15 mouse cellular contexts compared by ENCODE assay signal in genomic region chr11:34116572-34117135, GRCm38 (mm10). TPM values are rescaled to one million over a fixed set of nuclear protein-coding genes. Genes with fewer than 3 reads are reported as not detected.
A peak's percentile ranks its signal among the peaks of the same experiment; 100 is the strongest.
DNase-seq lines count a peak whose midpoint lies in the region; ATAC-seq and TF ChIP-seq lines count a peak whose summit lies in the region.
"Had no signal": no experiment of that assay in that cellular context is flagged by ENCODE, and none has a peak within 500 bp of the region (broad histone marks: within the 10 kb centered on the region; RNA-seq: fewer than 3 reads in every experiment).

No protein-coding gene starts in this region.

- no peak overlapping the region for H3K27ac ChIP-seq in heart, embryonic 10.5 days
- no peak overlapping the region for H3K27ac ChIP-seq in lung, postnatal 0 days (ENCODE audit: low read length)
- H3K27ac ChIP-seq in forebrain, embryonic 16.5 days (ENCODE audit: low read length): no peak overlapping the region
- H3K27ac ChIP-seq: hindbrain, embryonic 10.5 days; midbrain, embryonic 13.5 days had no signal

- 38% methylated on average over 2 of the region's 2 CpGs for WGBS in heart, embryonic 10.5 days
- 25% methylated on average over 2 of the region's 2 CpGs for WGBS in lung, postnatal 0 days
- WGBS in forebrain, embryonic 16.5 days: 59% methylated on average over 2 of the region's 2 CpGs

- TF ChIP-seq CTCF in lung, postnatal 0 days (IDR thresholded peaks at IDR 0.05): no peak

- no peak overlapping the region for H3K4me3 ChIP-seq in heart, embryonic 10.5 days
- no peak overlapping the region for H3K4me3 ChIP-seq in lung, postnatal 0 days (ENCODE audit: low read depth, low read length)
- H3K4me3 ChIP-seq in forebrain, embryonic 16.5 days (replicated peaks; ENCODE audit: low read length): no peak overlapping the region
- H3K4me3 ChIP-seq: hindbrain, embryonic 10.5 days; midbrain, embryonic 13.5 days had no signal

- H3K36me3 ChIP-seq in heart, embryonic 10.5 days: no peaks in the 10 kb centered on the region
- no peaks in the 10 kb centered on the region for H3K36me3 ChIP-seq in lung, postnatal 0 days (ENCODE audit: insufficient read depth, low read length)
- no peaks in the 10 kb centered on the region for H3K36me3 ChIP-seq in forebrain, embryonic 16.5 days (ENCODE audit: control insufficient read depth, insufficient read depth)
- H3K36me3 ChIP-seq: hindbrain, embryonic 10.5 days; midbrain, embryonic 13.5 days had no signal

- H3K9ac ChIP-seq in lung, postnatal 0 days (replicated peaks; ENCODE audit: low read depth): no peak overlapping the region
- H3K9ac ChIP-seq in forebrain, embryonic 16.5 days (replicated peaks; ENCODE audit: low read depth, low read length): no peak overlapping the region
- H3K9ac ChIP-seq: midbrain, embryonic 13.5 days had no signal

- no peaks in the 10 kb centered on the region for H3K4me1 ChIP-seq in heart, embryonic 10.5 days
- no peaks in the 10 kb centered on the region for H3K4me1 ChIP-seq in lung, postnatal 0 days (ENCODE audit: insufficient read depth, low read depth, low read length)
- H3K4me1 ChIP-seq in forebrain, embryonic 16.5 days (replicated peaks; ENCODE audit: control insufficient read depth, insufficient read depth, low read length): peaks cover 8% of the 10 kb centered on the region

- no peak overlapping the region for H3K4me2 ChIP-seq in lung, postnatal 0 days (replicated peaks; ENCODE audit: low read depth, low read length)
- no peak overlapping the region for H3K4me2 ChIP-seq in forebrain, embryonic 16.5 days (ENCODE audit: low read length)
- H3K4me2 ChIP-seq: midbrain, embryonic 13.5 days had no signal

- ATAC-seq in lung, postnatal 0 days: peak; percentile 41
- ATAC-seq in megakaryocyte-erythroid progenitor cell, adult 5-6 weeks (replicated peaks; ENCODE audit: low FRiP score, low TSS enrichment, poor library complexity, severe bottlenecking): peak; percentile 72
- no peak for ATAC-seq in forebrain, embryonic 16.5 days
- ATAC-seq: midbrain, embryonic 13.5 days had no signal

- peak; percentile 95 for DNase-seq in heart, adult 11 months
- no peak for DNase-seq in heart, embryonic 10.5 days (ENCODE audit: low spot score)
- DNase-seq in lung, postnatal 0 days (ENCODE audit: low spot score): no peak
- no peak for DNase-seq in lung, postnatal 25 days (ENCODE audit: low spot score)
- DNase-seq in induced T-regulatory cell, adult 2 months (ENCODE audit: low read depth): peak; percentile 20
- no peak for DNase-seq in spleen, postnatal 36 days (ENCODE audit: low spot score in 2 of 2)
- DNase-seq: B cell, adult 2 months; layer of hippocampus, postnatal 36 days; spleen, adult 18-20 months had no signal

- H3K9me3 ChIP-seq in heart, embryonic 10.5 days: no peaks in the 10 kb centered on the region
- H3K9me3 ChIP-seq in lung, postnatal 0 days (ENCODE audit: low read length): no peaks in the 10 kb centered on the region
- no peaks in the 10 kb centered on the region for H3K9me3 ChIP-seq in forebrain, embryonic 16.5 days (ENCODE audit: control insufficient read depth, low read length)
- H3K9me3 ChIP-seq: hindbrain, embryonic 10.5 days; midbrain, embryonic 13.5 days had no signal

- no peaks in the 10 kb centered on the region for H3K27me3 ChIP-seq in heart, embryonic 10.5 days (ENCODE audit: insufficient read depth, poor library complexity, severe bottlenecking)
- no peaks in the 10 kb centered on the region for H3K27me3 ChIP-seq in lung, postnatal 0 days (replicated peaks; ENCODE audit: insufficient read depth, low read length)
- H3K27me3 ChIP-seq in forebrain, embryonic 16.5 days (replicated peaks; ENCODE audit: control insufficient read depth, insufficient read depth, low read length): no peaks in the 10 kb centered on the region
- H3K27me3 ChIP-seq: midbrain, embryonic 13.5 days had no signal

- TF ChIP-seq EP300 in lung, postnatal 0 days (IDR thresholded peaks at IDR 0.05): no peak

RNA-seq across cellular contexts. Expression of gene 4930469K13Rik, which starts 18.3 kb away (rescaled TPM):
- not detected in 2 replicates for polyA plus RNA-seq in heart, embryonic 10.5 days (2016; fragmentation: Nextera tagmentation; extraction: Ambion mirVana)
- polyA plus RNA-seq in lung, postnatal 0 days (2015; fragmentation: Nextera tagmentation; extraction: Ambion mirVana): not detected in 2 replicates
- total RNA-seq in megakaryocyte-erythroid progenitor cell, adult 5-6 weeks (2014; fragmentation: Nextera tagmentation): not detected in 2 replicates
- total RNA-seq in megakaryocyte-erythroid progenitor cell, adult 5-6 weeks (2017): not detected in 2 replicates
- polyA plus RNA-seq in forebrain, embryonic 16.5 days (2015; fragmentation: Nextera tagmentation; extraction: Ambion mirVana): not detected in 2 replicates
- total RNA-seq: layer of hippocampus, postnatal 36 days had no signal
- polyA plus RNA-seq: hindbrain, embryonic 10.5 days; kidney, embryonic 16.5 days; limb, embryonic 14.5 days; midbrain, embryonic 13.5 days had no signal

Comparison
In these comparisons a context has a peak if more than half of its experiments do, and no peak if none do; other contexts are left out.
1. DNase-seq: peak in heart, adult 11 months (single experiment) and induced T-regulatory cell, adult 2 months (single experiment); none in heart, embryonic 10.5 days (single experiment), lung, postnatal 0 days (single experiment), lung, postnatal 25 days (single experiment) and spleen, postnatal 36 days (0 of 2).